Mouse (Mus musculus): ENCODE measurements around the gene Tsr3. TPM values are rescaled to one million over a fixed set of nuclear protein-coding genes. Genes with fewer than 3 reads are reported as not detected.

Tsr3 gene
- total and polyA plus RNA-seq, 3 experiments, result 38.7 to 42.3 (median 40.8) TPM

- dilution Hi-C loops (cut with MboI; ENCODE audit: extremely low pct_ligation_motif_present, extremely low pct_unique_long_range_greater_than_20kb, low sequenced_read_pairs), result no loop called here
- no peak for TF ChIP-seq ZNF384 (IDR thresholded peaks at IDR 0.05; ENCODE audit: low read depth, low read length)
- no peak for TF ChIP-seq HCFC1 (IDR thresholded peaks at IDR 0.05; ENCODE audit: low read depth, low read length)
- no peak for TF ChIP-seq SIN3A (IDR thresholded peaks at IDR 0.05; ENCODE audit: low read length)
- TF ChIP-seq E2F4 (IDR thresholded peaks at IDR 0.05; ENCODE audit: insufficient replicate concordance, low read depth, low read length), result no peak
- TF ChIP-seq TBP (conservative IDR thresholded peaks at IDR 0.05; ENCODE audit: low read depth, low read length), result no peak
- TF ChIP-seq MEF2A (IDR thresholded peaks at IDR 0.05; ENCODE audit: borderline replicate concordance, low read depth, low read length), result no peak
- TF ChIP-seq MAX (IDR thresholded peaks at IDR 0.05; ENCODE audit: low read length), result no peak
- no peak for TF ChIP-seq RCOR1 (conservative IDR thresholded peaks at IDR 0.05; ENCODE audit: low read depth, low read length)
- TF ChIP-seq CHD2 (IDR thresholded peaks at IDR 0.05; ENCODE audit: low read length), result no peak
- TF ChIP-seq ZKSCAN1 (IDR thresholded peaks at IDR 0.05; ENCODE audit: borderline replicate concordance, low read depth, low read length), result no peak
- no peak for TF ChIP-seq BHLHE40 (IDR thresholded peaks at IDR 0.05; ENCODE audit: low read depth, low read length)
- TF ChIP-seq RAD21 (IDR thresholded peaks at IDR 0.05; ENCODE audit: low read depth, low read length), result no peak
- TF ChIP-seq MYC (IDR thresholded peaks at IDR 0.05; ENCODE audit: low read depth, low read length), result no peak
- TF ChIP-seq JUN (IDR thresholded peaks at IDR 0.05; ENCODE audit: insufficient read depth, low read depth, low read length), result no peak
- no peak for TF ChIP-seq EP300 (IDR thresholded peaks at IDR 0.05; ENCODE audit: low read length)
- TF ChIP-seq SMC3 (IDR thresholded peaks at IDR 0.05; ENCODE audit: low read depth, low read length), result no peak
- no peak for TF ChIP-seq NELFE (IDR thresholded peaks at IDR 0.05; ENCODE audit: low read depth, low read length)
- Histone ChIP-seq H3K9me3 (replicated peaks; ENCODE audit: low read length) (no peaks in the 10 kb centered on the region), H3K36me3 (replicated peaks in 1 of 2; ENCODE audit: control insufficient read depth in 1 of 2, insufficient read depth in 1 of 2, low read length in 1 of 2) (peaks cover 3 to 18% of the 10 kb centered on the region in 2 experiments), H3K27ac (ENCODE audit: insufficient read depth, low read depth) (no peak overlapping the region), H3K4me1 (ENCODE audit: control insufficient read depth in 1 of 2, insufficient read depth in 2 of 2) (peaks cover 4 to 13% of the 10 kb centered on the region in 2 experiments; a peak in 3 of 4 replicates), H3K4me3 (replicated peaks in 1 of 3; ENCODE audit: low read depth in 2 of 3, low read length in 2 of 3, poor library complexity in 1 of 3) (no peak overlapping the region), H3K79me2 (replicated peaks; ENCODE audit: control insufficient read depth, extremely low read depth, insufficient read depth, poor library complexity, severe bottlenecking) (no peaks in the 10 kb centered on the region), H3K4me2 (ENCODE audit: insufficient read depth, low read depth, poor library complexity, severe bottlenecking) (no peak overlapping the region), H3K9ac (ENCODE audit: insufficient read depth, low read depth) (no peak overlapping the region), H3K27me3 (replicated peaks) (peaks cover 19% of the 10 kb centered on the region)
- in situ Hi-C loops (cut with MboI; ENCODE audit: low pct_ligation_motif_present, low pct_unique_long_range_greater_than_20kb, low sequenced_read_pairs), result no loop called here
- DNase-seq (ENCODE audit: extremely low read depth), result no peak
Observed at GRCm38 (mm10) chr17:25253760-25254159, 13.8 kb downstream of the Tsr3 start.

DNA sequence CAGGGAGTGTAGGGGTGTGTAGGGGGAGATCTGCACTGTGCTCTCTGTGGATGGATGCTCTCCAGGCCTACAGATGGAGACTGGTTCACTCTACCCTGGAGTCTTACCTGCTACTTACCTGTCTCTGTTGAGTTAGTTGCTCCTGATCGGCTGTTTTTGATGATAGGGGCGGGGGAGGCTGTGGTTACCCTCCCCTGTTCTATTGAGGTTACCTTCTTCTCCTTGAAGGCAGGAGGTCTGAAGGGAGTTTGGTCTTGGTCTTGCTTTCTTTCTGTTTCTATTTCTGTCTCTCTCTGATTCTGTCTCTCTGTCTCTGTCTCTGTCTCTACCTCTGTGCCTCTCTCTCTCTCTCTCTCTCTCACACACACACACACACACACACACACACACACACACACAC is 15.1 kb downstream of the Tsr3 start:
- Histone ChIP-seq H3K9ac (ENCODE audit: insufficient read depth, low read depth) (no peak overlapping the region), H3K9me3 (replicated peaks; ENCODE audit: low read length) (no peaks in the 10 kb centered on the region), H3K27ac (ENCODE audit: insufficient read depth, low read depth) (no peak overlapping the region), H3K4me3 (replicated peaks in 1 of 3; ENCODE audit: low read depth in 2 of 3, low read length in 2 of 3, poor library complexity in 1 of 3) (no peak overlapping the region), H3K4me2 (ENCODE audit: insufficient read depth, low read depth, poor library complexity, severe bottlenecking) (no peak overlapping the region), H3K36me3 (replicated peaks in 1 of 2; ENCODE audit: control insufficient read depth in 1 of 2, insufficient read depth in 1 of 2, low read length in 1 of 2) (peaks cover 12 to 32% of the 10 kb centered on the region in 2 experiments), H3K79me2 (replicated peaks; ENCODE audit: control insufficient read depth, extremely low read depth, insufficient read depth, poor library complexity, severe bottlenecking) (no peaks in the 10 kb centered on the region), H3K4me1 (ENCODE audit: control insufficient read depth in 1 of 2, insufficient read depth in 2 of 2) (peaks cover 4 to 20% of the 10 kb centered on the region in 2 experiments; a peak in 3 of 4 replicates), H3K27me3 (replicated peaks) (peaks cover 19% of the 10 kb centered on the region)
- dilution Hi-C loops (cut with MboI; ENCODE audit: extremely low pct_ligation_motif_present, extremely low pct_unique_long_range_greater_than_20kb, low sequenced_read_pairs), result no loop called here
- TF ChIP-seq CHD2 (IDR thresholded peaks at IDR 0.05; ENCODE audit: low read length) (no peak), SIN3A (IDR thresholded peaks at IDR 0.05; ENCODE audit: low read length) (no peak), TCF12 (IDR thresholded peaks at IDR 0.05; ENCODE audit: low read depth, low read length) (no peak), USF2 (conservative IDR thresholded peaks at IDR 0.05; ENCODE audit: low read depth, low read length) (no peak), MAFK (IDR thresholded peaks at IDR 0.05; ENCODE audit: insufficient replicate concordance, low read length) (no peak), IRF4 (IDR thresholded peaks at IDR 0.05; ENCODE audit: low read depth, low read length) (no peak), UBTF (IDR thresholded peaks at IDR 0.05; ENCODE audit: low read depth, low read length) (no peak), KAT2A (IDR thresholded peaks at IDR 0.05; ENCODE audit: insufficient replicate concordance, low read length) (no peak), MXI1 (IDR thresholded peaks at IDR 0.05; ENCODE audit: low read depth, low read length) (no peak), EP300 (IDR thresholded peaks at IDR 0.05; ENCODE audit: low read length) (no peak), MEF2A (IDR thresholded peaks at IDR 0.05; ENCODE audit: borderline replicate concordance, low read depth, low read length) (no peak), ETS1 (conservative IDR thresholded peaks at IDR 0.05; ENCODE audit: low read depth, low read length) (no peak), RAD21 (IDR thresholded peaks at IDR 0.05; ENCODE audit: low read depth, low read length) (no peak), CHD1 (IDR thresholded peaks at IDR 0.05; ENCODE audit: low read depth, low read length) (no peak), POLR2A (IDR thresholded peaks at IDR 0.05; ENCODE audit: low read depth, low read length) (no peak), POLR2AphosphoS2 (IDR thresholded peaks at IDR 0.05; ENCODE audit: low read depth, low read length) (no peak), HCFC1 (IDR thresholded peaks at IDR 0.05; ENCODE audit: low read depth, low read length) (no peak), ZNF384 (IDR thresholded peaks at IDR 0.05; ENCODE audit: low read depth, low read length) (no peak), ZC3H11A (IDR thresholded peaks at IDR 0.05; ENCODE audit: low read depth, low read length) (no peak)
- DNase-seq (ENCODE audit: extremely low read depth), result no peak
- in situ Hi-C loops (cut with MboI; ENCODE audit: low pct_ligation_motif_present, low pct_unique_long_range_greater_than_20kb, low sequenced_read_pairs), result no loop called here

All from CH12.LX (cell line).